Mouse (Mus musculus) ovary, postnatal 10 days (tissue): ENCODE results near the gene Rbfox3.

Source experiments
- DNase-seq: peaks from one replicate; pipeline ENCODE4 v3.0.0; 2022; ENCODE audit warnings: low spot score

The Rbfox3 gene

DNA sequence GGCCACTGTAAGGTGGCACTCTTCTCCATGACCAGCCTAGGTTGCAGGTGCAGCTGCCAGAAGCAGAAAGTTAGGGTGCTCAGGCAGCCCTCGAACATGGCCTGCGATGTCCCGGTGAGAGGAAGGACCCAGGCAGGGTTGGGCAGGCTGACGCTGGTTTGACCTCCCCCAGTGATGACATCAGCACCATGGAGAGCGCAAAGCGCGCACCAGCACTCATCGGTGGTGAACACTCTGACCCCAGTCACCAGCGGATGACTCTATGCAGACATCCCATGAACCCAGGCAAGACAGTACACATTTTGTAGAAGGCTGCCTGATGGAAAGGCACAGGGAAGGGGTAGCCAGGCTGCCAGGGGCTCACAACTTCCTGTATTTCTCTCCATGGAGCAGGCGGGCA is 308.3 kb downstream of the Rbfox3 start:
- DNase-seq: no peak

DNA sequence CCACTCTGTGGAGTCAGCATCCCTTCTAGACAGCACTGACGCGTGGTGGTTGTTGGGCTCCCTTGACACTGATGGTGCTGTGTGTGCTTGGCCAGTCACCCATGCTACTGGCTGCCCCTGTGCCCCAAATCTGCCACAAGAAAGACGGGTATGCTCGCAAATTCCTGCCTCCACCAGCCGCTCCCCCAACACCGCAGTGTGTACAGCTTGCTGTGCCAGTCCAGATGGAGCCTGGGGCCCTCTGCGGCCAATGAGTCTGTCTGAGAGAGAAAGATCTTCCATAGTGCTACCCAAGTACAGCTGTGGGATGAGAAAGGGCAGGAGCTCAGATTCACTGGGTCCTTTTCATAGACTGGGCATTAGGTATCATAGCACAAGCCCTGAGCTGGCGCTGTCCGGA is 309.9 kb downstream of the Rbfox3 start:
- DNase-seq: no peak

GRCm38 (mm10) chr11:118600168-118600567 is 311.2 kb downstream of the Rbfox3 start:
- no peak for DNase-seq

GRCm38 (mm10) chr11:118598726-118599125 is 312.7 kb downstream of the Rbfox3 start:
- DNase-seq: no peak

DNA sequence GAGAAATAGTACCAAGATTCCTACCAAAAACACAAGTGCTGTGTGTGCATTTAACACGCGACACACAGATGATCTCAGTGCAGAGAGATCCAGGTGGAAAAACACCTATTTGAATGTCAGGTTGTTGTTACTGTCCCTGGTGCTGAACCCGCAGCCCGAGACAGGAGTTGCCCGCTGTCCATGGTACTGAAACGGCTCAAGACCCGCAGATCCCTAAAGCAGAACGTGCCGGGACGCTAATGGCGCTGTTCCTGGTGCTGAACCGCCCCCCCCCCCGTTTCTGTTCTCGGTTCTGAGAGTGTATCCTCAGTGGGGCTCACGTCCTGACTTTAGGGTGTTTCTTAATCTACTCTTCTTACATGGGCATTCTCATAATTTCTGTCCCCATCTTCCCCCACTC is 326.6 kb downstream of the Rbfox3 start:
- DNase-seq: peak; percentile 71

GRCm38 (mm10) chr11:118583989-118584388 is 327.4 kb downstream of the Rbfox3 start:
- no peak for DNase-seq

DNA sequence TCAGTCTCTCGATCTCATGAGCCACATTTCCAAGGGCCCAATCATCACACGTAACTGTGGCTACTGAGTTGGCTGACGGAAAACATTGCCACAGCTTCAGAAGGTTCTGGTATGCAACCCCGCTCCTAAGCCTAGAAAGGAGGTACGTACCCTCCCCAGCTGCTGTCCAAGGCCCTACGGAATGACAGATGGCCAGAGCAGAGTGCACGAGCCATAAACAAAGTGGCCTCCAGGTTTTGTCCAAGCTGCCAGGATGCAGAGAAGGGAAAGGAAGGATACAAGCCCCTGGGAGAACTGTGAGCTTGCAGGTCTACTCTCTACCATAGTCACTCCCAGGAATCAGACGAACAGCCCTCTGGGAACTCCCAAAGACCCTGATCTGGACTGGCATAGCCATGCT is 327.8 kb downstream of the Rbfox3 start:
- DNase-seq: no peak

DNA sequence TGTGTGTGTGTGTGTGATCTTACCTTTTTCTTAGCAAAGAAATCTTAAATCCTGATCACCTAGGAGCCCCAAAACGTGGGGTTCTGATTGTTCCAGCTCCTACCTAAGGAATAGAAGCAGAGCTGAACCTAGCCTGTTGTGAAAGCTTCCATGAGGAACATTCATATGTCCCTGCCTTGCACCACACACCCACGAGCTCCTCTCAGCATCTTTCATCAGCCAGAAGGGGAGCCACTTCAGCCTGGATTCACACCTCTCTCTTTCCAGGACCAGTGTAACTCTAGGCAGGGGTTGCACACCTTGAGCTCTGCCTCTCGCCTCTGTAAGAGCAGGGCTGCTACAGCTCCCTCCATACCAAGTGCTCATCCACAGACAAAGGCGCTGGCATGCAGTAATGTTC is 330.4 kb downstream of the Rbfox3 start:
- no peak for DNase-seq

DNA sequence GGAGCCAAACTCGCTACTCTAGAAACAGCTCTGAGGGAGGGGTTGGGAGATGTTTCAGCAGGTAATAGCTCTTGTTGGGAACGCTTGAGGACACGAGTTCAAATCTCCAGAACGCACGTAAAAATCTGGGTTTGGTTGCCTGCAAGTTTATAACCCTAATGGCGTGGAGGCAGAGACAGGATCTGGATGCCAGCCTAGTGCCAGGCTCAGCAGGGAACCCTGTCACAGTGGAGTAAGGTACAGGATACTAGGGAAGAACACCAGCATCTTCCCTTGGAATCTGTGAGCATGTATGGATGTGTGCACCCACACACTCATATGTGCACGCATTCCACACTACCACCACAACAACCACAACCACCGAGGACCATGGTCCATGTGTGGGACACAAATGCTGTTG is 331.8 kb downstream of the Rbfox3 start:
- no peak for DNase-seq

DNA sequence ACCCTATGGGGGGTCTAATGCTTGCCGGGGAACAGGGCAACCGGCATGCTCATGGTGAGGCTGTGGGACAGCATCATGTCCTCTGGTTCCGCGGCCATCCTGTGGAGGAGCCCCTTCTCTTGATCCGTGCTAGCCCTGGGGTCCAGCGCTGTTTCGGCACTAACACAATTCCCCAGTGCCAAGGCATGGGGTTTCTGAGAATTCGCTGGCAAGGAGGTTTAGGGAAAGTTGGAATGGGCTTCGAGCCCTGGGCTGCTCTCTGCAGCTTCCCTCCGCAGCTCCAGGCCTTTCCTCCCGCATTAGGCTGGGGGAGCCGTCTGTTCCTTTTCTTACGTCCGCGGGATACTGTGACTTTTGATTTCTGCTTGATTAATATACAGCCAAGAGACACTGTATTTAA is 334.1 kb downstream of the Rbfox3 start:
- DNase-seq: no peak

- DNase-seq: no peak
Observed at GRCm38 (mm10) chr11:118576611-118577010, 334.8 kb downstream of the Rbfox3 start.

GRCm38 (mm10) chr11:118574418-118574817 is 337.0 kb downstream of the Rbfox3 start:
- no peak for DNase-seq

DNA sequence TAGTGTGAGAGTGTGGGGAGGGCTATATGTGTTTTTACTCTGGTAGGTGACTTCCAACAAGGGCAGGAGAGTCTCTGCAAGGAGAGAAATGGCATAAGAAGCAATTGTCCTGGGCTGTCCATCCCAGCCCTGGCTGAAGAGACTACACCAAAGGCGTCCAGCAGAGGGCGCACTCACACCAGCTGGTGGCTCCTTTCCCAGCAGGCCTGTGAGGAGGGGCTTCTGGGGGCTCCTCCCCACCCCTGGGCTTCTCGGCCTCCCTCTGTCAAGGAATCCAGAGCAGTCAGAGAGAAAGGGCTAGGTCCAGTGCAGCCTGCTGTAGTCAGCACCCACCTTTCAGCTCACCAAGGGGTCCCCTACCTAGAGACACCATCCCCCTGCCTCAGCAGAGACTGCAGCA is 337.8 kb downstream of the Rbfox3 start:
- DNase-seq: no peak

DNA sequence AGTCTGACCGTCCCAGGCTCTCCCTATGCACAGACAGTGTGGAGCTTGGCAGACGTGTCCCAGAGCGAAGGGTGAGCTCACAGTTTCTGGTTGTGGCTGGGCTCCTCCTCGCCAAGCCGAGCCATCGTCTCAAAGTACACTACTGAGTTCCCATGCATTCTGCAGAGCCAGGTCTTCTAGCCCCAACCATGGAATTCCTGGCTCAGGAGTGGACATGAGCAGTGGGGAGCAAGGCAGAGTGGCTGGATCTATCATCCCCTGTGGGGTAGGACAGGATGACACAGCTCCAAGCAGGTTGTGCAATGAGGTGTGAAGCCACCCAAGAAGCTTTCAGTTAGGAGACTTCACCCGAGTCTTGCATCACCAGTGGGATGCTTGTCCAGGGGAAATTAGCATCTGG is 338.4 kb downstream of the Rbfox3 start:
- DNase-seq: no peak

GRCm38 (mm10) chr11:118570164-118570563 is 341.2 kb downstream of the Rbfox3 start:
- no peak for DNase-seq

- no peak for DNase-seq
Observed at GRCm38 (mm10) chr11:118569571-118570062, 341.8 kb downstream of the Rbfox3 start.

GRCm38 (mm10) chr11:118563877-118564276 is 347.5 kb downstream of the Rbfox3 start:
- no peak for DNase-seq

DNA sequence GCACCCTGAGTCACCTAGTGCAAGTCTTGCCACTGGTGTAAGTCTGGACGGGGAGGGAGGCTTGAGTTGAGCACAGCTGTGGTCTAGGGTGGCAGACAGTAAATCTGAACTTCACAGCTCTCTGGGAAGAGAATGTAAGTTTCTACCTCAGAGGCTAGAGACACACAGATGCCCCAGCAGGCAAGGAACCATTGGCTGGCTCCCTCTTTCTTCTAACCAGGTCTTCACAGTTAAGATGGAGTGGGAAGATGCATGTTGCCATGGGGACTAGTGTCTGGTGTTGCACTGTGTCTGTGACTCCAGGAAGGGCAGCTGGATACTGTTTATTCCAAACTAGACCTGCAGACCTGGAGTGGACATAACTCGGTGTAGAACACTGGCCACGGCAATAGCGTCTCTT is 348.6 kb downstream of the Rbfox3 start:
- no peak for DNase-seq

DNA sequence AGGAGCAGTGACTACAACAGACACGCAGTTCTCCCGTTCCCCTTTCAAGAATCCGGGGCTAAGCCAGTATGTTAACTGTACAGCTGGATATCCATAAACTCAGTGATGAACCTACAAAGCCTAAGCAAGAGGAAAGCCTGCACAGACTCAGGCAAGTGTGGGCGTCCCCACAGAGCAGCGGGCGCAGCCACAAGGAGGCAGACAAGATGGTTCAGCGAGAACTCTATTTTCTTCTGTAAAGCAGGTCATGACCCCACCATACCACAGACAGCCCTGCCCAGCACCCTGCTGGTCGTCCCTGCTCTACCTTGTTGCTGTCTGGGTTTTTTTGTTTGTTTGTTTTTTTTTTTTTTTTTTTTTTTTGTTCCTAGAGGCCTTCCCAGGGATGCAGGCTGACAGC is 353.2 kb downstream of the Rbfox3 start:
- no peak for DNase-seq

DNA sequence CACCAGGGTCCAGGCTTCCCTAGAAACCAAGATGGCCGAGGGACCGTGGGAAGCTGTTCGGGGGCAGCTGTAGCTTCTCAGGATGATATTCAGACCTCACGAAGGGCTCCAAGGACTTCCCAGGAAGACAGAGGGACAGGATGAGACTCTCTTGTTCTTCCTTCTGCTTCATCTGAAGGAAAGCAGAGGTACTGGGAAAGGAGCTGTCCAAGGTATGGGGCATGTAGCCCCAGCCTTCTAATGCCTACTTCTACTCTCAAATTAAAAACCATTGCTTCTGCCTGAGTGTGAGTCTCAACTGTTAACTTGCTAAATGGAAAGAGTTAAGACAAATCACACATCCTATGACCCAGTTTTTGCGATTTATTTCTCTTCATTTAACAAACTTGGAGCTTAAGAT is 355.8 kb downstream of the Rbfox3 start:
- no peak for DNase-seq

- no peak for DNase-seq
Observed at GRCm38 (mm10) chr11:118554542-118554941, 356.9 kb downstream of the Rbfox3 start.

- DNase-seq: no peak
Observed at GRCm38 (mm10) chr11:118553926-118554325, 357.5 kb downstream of the Rbfox3 start.

DNA sequence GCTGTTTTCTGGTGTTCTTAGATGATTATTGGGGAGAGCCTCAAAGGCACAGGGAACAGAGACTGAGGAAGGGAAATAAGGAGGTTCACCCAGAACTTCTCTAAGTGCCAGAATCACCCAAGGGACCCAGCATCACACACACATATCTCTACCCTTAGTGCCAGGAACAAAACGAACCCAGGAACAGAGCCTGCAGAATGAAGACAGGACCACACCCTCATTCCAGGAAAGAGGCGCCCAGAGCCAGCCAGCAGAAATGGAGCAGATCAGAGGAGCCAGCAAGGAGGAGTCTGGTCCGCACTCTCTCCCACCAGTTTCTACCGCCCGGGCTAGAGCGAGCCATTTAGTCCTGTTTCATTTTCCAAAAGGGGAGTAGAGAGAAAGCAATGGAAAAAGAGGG is 358.4 kb downstream of the Rbfox3 start:
- DNase-seq: no peak

DNA sequence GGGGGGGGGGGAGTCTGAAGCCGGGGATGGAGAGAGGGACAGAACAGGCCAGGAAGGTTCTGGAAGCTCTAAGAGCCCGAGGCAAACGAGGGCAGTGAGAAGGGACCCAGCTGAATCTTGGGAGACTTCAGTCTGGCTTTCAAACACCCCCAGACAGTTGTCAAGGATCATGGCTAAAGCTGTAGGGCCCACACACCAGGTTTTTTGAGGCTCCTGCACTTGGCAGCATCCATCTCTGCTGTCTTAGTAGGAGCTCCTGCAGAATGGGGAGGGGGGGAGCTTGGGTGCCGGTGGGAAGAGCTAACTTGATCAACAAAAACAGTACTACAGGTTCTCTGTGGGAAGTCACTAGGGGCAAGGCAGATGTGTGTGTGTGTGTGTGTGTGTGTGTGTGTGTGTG is 358.9 kb downstream of the Rbfox3 start:
- DNase-seq: no peak

- DNase-seq: no peak
Observed at GRCm38 (mm10) chr11:118551705-118552104, 359.7 kb downstream of the Rbfox3 start.
